Comparison of ENCODE assay signal across 17 mouse cellular contexts in genomic region chr2:33893151-33893550, GRCm38 (mm10). TPM values are rescaled to one million over a fixed set of nuclear protein-coding genes. Genes with fewer than 3 reads are reported as not detected.
DNase-seq lines count a peak whose midpoint lies in the region; ATAC-seq and TF ChIP-seq lines count a peak whose summit lies in the region.
"Had no signal": no experiment of that assay in that cellular context is flagged by ENCODE, and none has a peak within 500 bp of the region (broad histone marks: within the 10 kb centered on the region; RNA-seq: fewer than 3 reads in every experiment).

No protein-coding gene starts in this region.

- H3K4me3 ChIP-seq in heart, adult 2 months: no peak overlapping the region
- H3K4me3 ChIP-seq in liver, adult 2 months (ENCODE audit: insufficient read depth, low read depth, low read length): no peak overlapping the region
- no peak overlapping the region for H3K4me3 ChIP-seq in liver, embryonic 12.5 days
- no peak overlapping the region for H3K4me3 ChIP-seq in E14TG2a.4 (replicated peaks; ENCODE audit: low read length)
- no peak overlapping the region for H3K4me3 ChIP-seq in forebrain, postnatal 0 days (ENCODE audit: low read depth, low read length)
- H3K4me3 ChIP-seq: forebrain, embryonic 10.5 days; heart, embryonic 12.5 days; hindbrain, embryonic 15.5 days; intestine, embryonic 15.5 days; limb, embryonic 15.5 days; midbrain, embryonic 10.5 days had no signal

- no peaks in the 10 kb centered on the region for H3K36me3 ChIP-seq in heart, adult 2 months (ENCODE audit: control insufficient read depth, insufficient read depth, low read length)
- H3K36me3 ChIP-seq in liver, adult 2 months (ENCODE audit: control insufficient read depth, insufficient read depth, low read length): no peaks in the 10 kb centered on the region
- H3K36me3 ChIP-seq in liver, embryonic 12.5 days: no peaks in the 10 kb centered on the region
- H3K36me3 ChIP-seq in E14TG2a.4 (ENCODE audit: insufficient read depth, low read length): no peaks in the 10 kb centered on the region
- no peaks in the 10 kb centered on the region for H3K36me3 ChIP-seq in forebrain, postnatal 0 days (ENCODE audit: insufficient read depth)
- H3K36me3 ChIP-seq: forebrain, embryonic 10.5 days; heart, embryonic 12.5 days; hindbrain, embryonic 15.5 days; intestine, embryonic 15.5 days; limb, embryonic 15.5 days; midbrain, embryonic 10.5 days had no signal

- intact Hi-C loops in heart, adult 2 months (cut with DNase I): no loop called here
- intact Hi-C loops in heart, postnatal 10 days (cut with DNase I): no loop called here

- no peak for TF ChIP-seq EP300 in heart, adult 2 months (IDR thresholded peaks at IDR 0.05; ENCODE audit: insufficient read depth, low read depth, low read length)

- H3K27me3 ChIP-seq in heart, adult 2 months (ENCODE audit: control insufficient read depth, insufficient read depth, low read length): no peaks in the 10 kb centered on the region
- no peaks in the 10 kb centered on the region for H3K27me3 ChIP-seq in liver, adult 2 months (ENCODE audit: control insufficient read depth, insufficient read depth, low read length)
- no peaks in the 10 kb centered on the region for H3K27me3 ChIP-seq in liver, embryonic 12.5 days (replicated peaks)
- H3K27me3 ChIP-seq in E14TG2a.4 (ENCODE audit: insufficient read depth, low read length): peaks cover 17% of the 10 kb centered on the region
- no peaks in the 10 kb centered on the region for H3K27me3 ChIP-seq in forebrain, postnatal 0 days (ENCODE audit: insufficient read depth, low read length)
- H3K27me3 ChIP-seq: hindbrain, embryonic 15.5 days; intestine, embryonic 15.5 days; limb, embryonic 15.5 days had no signal

- 83% methylated on average over 3 of the region's 3 CpGs for WGBS in heart, adult 2 months
- 89% methylated on average over 3 of the region's 3 CpGs for WGBS in liver, adult 2 months
- WGBS in liver, embryonic 12.5 days (ENCODE audit: insufficient replicate concordance): 80% methylated on average over 3 of the region's 3 CpGs
- 94% methylated on average over 3 of the region's 3 CpGs for WGBS in forebrain, postnatal 0 days

- H3K4me2 ChIP-seq in liver, embryonic 12.5 days: no peak overlapping the region
- no peak overlapping the region for H3K4me2 ChIP-seq in forebrain, postnatal 0 days (ENCODE audit: low read depth)
- H3K4me2 ChIP-seq: heart, embryonic 12.5 days; hindbrain, embryonic 15.5 days; intestine, embryonic 15.5 days; limb, embryonic 15.5 days had no signal

- H3K27ac ChIP-seq in heart, adult 2 months: no peak overlapping the region
- no peak overlapping the region for H3K27ac ChIP-seq in liver, adult 2 months (replicated peaks; ENCODE audit: insufficient read depth, low read depth, low read length)
- H3K27ac ChIP-seq in liver, embryonic 12.5 days: no peak overlapping the region
- H3K27ac ChIP-seq in forebrain, postnatal 0 days (ENCODE audit: low read depth, low read length): no peak overlapping the region
- H3K27ac ChIP-seq: forebrain, embryonic 10.5 days; hindbrain, embryonic 15.5 days; intestine, embryonic 15.5 days; limb, embryonic 15.5 days; macrophage; midbrain, embryonic 10.5 days had no signal

- TF ChIP-seq POLR2A in heart, adult 2 months (IDR thresholded peaks at IDR 0.05; ENCODE audit: insufficient read depth, low read depth, low read length): no peak
- TF ChIP-seq POLR2A in liver, adult 2 months (IDR thresholded peaks at IDR 0.05; ENCODE audit: extremely low read depth, insufficient read depth, low read length): no peak

- no peaks in the 10 kb centered on the region for H3K9me3 ChIP-seq in liver, embryonic 12.5 days (replicated peaks)
- H3K9me3 ChIP-seq in E14TG2a.4 (ENCODE audit: low read length): peaks cover 7% of the 10 kb centered on the region
- no peaks in the 10 kb centered on the region for H3K9me3 ChIP-seq in forebrain, postnatal 0 days (ENCODE audit: low read length)
- H3K9me3 ChIP-seq: forebrain, embryonic 10.5 days; hindbrain, embryonic 15.5 days; intestine, embryonic 15.5 days; limb, embryonic 15.5 days had no signal

- no peak for DNase-seq in heart, adult 2 months
- DNase-seq in heart, postnatal 10 days: no peak
- DNase-seq in liver, adult 2 months (ENCODE audit: extremely low read depth, low read depth, low spot score): no peak
- DNase-seq in embryo, embryonic 11 days: no peak
- DNase-seq in forebrain, postnatal 0 days: no peak
- DNase-seq: heart, postnatal 36 days; thymus, postnatal 14 days had no signal

- H3K9ac ChIP-seq in heart, adult 2 months (ENCODE audit: low read depth, low read length): no peak overlapping the region
- no peak overlapping the region for H3K9ac ChIP-seq in liver, adult 2 months (ENCODE audit: low read depth, low read length)
- H3K9ac ChIP-seq in liver, embryonic 12.5 days: no peak overlapping the region
- no peak overlapping the region for H3K9ac ChIP-seq in forebrain, postnatal 0 days
- H3K9ac ChIP-seq: heart, embryonic 12.5 days; hindbrain, embryonic 15.5 days; intestine, embryonic 15.5 days; limb, embryonic 15.5 days had no signal

- ATAC-seq in liver, embryonic 12.5 days: no peak
- ATAC-seq in erythroblast, adult 5-6 weeks (replicated peaks; ENCODE audit: low FRiP score, poor library complexity, severe bottlenecking): peak; percentile 68; the same call in 1 of the 2 replicates
- ATAC-seq in forebrain, postnatal 0 days: no peak
- ATAC-seq: intestine, embryonic 15.5 days had no signal

- no peaks in the 10 kb centered on the region for H3K79me2 ChIP-seq in heart, adult 2 months (replicated peaks; ENCODE audit: control insufficient read depth, insufficient read depth, low read length)
- no peaks in the 10 kb centered on the region for H3K79me2 ChIP-seq in liver, adult 2 months (ENCODE audit: control insufficient read depth, insufficient read depth, low read length)

- TF ChIP-seq CTCF in heart, adult 2 months (IDR thresholded peaks at IDR 0.05): peak; percentile 39
- TF ChIP-seq CTCF in liver, adult 2 months (IDR thresholded peaks at IDR 0.05; ENCODE audit: low read depth, low read length): peak; percentile 15; the same call in 1 of the 2 replicates
- TF ChIP-seq CTCF in E14TG2a.4 (conservative IDR thresholded peaks at IDR 0.05; ENCODE audit: low read length): peak; percentile 28
- no peak for TF ChIP-seq CTCF in forebrain, postnatal 0 days (IDR thresholded peaks at IDR 0.05; ENCODE audit: low read depth)

- no peaks in the 10 kb centered on the region for H3K4me1 ChIP-seq in heart, adult 2 months (ENCODE audit: control insufficient read depth, insufficient read depth, low read length)
- no peaks in the 10 kb centered on the region; the same call in 1 of the 2 replicates for H3K4me1 ChIP-seq in liver, adult 2 months (ENCODE audit: control insufficient read depth, insufficient read depth, low read length)
- H3K4me1 ChIP-seq in liver, embryonic 12.5 days: peaks cover 3% of the 10 kb centered on the region
- peaks cover 6% of the 10 kb centered on the region for H3K4me1 ChIP-seq in E14TG2a.4 (replicated peaks; ENCODE audit: low read depth, low read length)
- no peaks in the 10 kb centered on the region for H3K4me1 ChIP-seq in forebrain, postnatal 0 days (ENCODE audit: insufficient read depth)
- H3K4me1 ChIP-seq: hindbrain, embryonic 15.5 days; intestine, embryonic 15.5 days had no signal

RNA-seq across cellular contexts. Expression of gene Mvb12b, which starts 5.4 kb away (rescaled TPM):
- 10 to 100 TPM; 17.8 to 21.6 TPM for total RNA-seq in heart, adult 2 months (2021)
- polyA plus RNA-seq in heart, adult 2 months (2012; rRNA removed): 20.4 and 27.5 TPM in 2 replicates
- 10 to 100 TPM; 26.1 to 26.8 TPM for total RNA-seq in heart, postnatal 10 days (2021)
- 0.83 and 1.5 TPM in 2 replicates for total RNA-seq in liver, adult 2 months (2014; rRNA removed)
- polyA plus RNA-seq in liver, adult 2 months (2012; rRNA removed): 1.4 and 2.7 TPM in 2 replicates
- 21.3 and 21.6 TPM in 2 replicates for polyA plus RNA-seq in liver, embryonic 12.5 days (2016; fragmentation: Nextera tagmentation; extraction: Ambion mirVana)
- 20.3 and 23.8 TPM in 2 replicates for total RNA-seq in erythroblast, adult 5-6 weeks (2015; ENCODE audit: low replicate concordance)
- total RNA-seq in erythroblast, adult 5-6 weeks (2017; ENCODE audit: low replicate concordance): 17.1 and 17.3 TPM in 2 replicates
- 107 and 141 TPM in 2 replicates for total RNA-seq in forebrain, postnatal 0 days (2014; rRNA removed)
- polyA plus RNA-seq in forebrain, postnatal 0 days (2015; fragmentation: Nextera tagmentation; extraction: Ambion mirVana): 72.0 and 82.8 TPM in 2 replicates
